Mouse (Mus musculus): ENCODE results near the gene Rabl2. TPM values are rescaled to one million over a fixed set of nuclear protein-coding genes. Genes with fewer than 3 reads are reported as not detected.

Rabl2 gene
- polyA plus RNA-seq, 1 experiment from 2014 or later, result 55.9 TPM

GRCm38 (mm10) chr15:89547824-89548601 is 43.7 kb downstream of the Rabl2 start:
- Histone ChIP-seq H3K27ac (no peak overlapping the region), H3K9ac (peak overlapping the region; percentile 46), H3K4me2 (peak overlapping the region; percentile 84), H3K36me3 (peaks cover 25% of the 10 kb centered on the region), H3K9me3 (replicated peaks) (no peaks in the 10 kb centered on the region), H3K4me3 (replicated peaks) (peak overlapping the region; percentile 44), H3K27me3 (peaks cover 29% of the 10 kb centered on the region), H3K4me1 (peaks cover 18% of the 10 kb centered on the region)
- ATAC-seq (replicated peaks; ENCODE audit: low FRiP score), result peak; percentile 85
- WGBS, result 17% methylated on average over 58 of the region's 58 CpGs

GRCm38 (mm10) chr15:89547321-89547720 is 44.4 kb downstream of the Rabl2 start:
- Histone ChIP-seq H3K9me3 (replicated peaks) (no peaks in the 10 kb centered on the region), H3K27ac (no peak overlapping the region), H3K4me3 (replicated peaks) (peak overlapping the region; percentile 44), H3K36me3 (peaks cover 28% of the 10 kb centered on the region), H3K27me3 (peaks cover 29% of the 10 kb centered on the region), H3K9ac (peak overlapping the region; percentile 46; the same call in 1 of the 2 replicates), H3K4me2 (peak overlapping the region; percentile 84), H3K4me1 (peaks cover 18% of the 10 kb centered on the region)
- 39% methylated on average over 8 of the region's 8 CpGs for WGBS
- peak; percentile 7 for ATAC-seq (replicated peaks; ENCODE audit: low FRiP score)

GRCm38 (mm10) chr15:89544171-89544570 is 47.6 kb downstream of the Rabl2 start:
- H3K4me1 ChIP-seq, result peaks cover 18% of the 10 kb centered on the region
- no peak overlapping the region for H3K27ac ChIP-seq
- peaks cover 20% of the 10 kb centered on the region for H3K36me3 ChIP-seq
- no peaks in the 10 kb centered on the region for H3K9me3 ChIP-seq (replicated peaks)
- H3K9ac ChIP-seq, result no peak overlapping the region
- WGBS, result 90% methylated on average over 7 of the region's 7 CpGs
- H3K27me3 ChIP-seq, result peaks cover 26% of the 10 kb centered on the region
- no peak for ATAC-seq (replicated peaks; ENCODE audit: low FRiP score)
- H3K4me3 ChIP-seq (replicated peaks), result no peak overlapping the region
- H3K4me2 ChIP-seq, result no peak overlapping the region

- Histone ChIP-seq H3K4me3 (replicated peaks) (no peak overlapping the region), H3K4me2 (no peak overlapping the region), H3K4me1 (peaks cover 2% of the 10 kb centered on the region; the same call in 1 of the 2 replicates), H3K36me3 (0 out of 2 replicates have a peak, but pooled peaks cover 7% of the 10 kb centered on the region), H3K9ac (no peak overlapping the region), H3K27ac (no peak overlapping the region), H3K27me3 (peaks cover 12% of the 10 kb centered on the region), H3K9me3 (replicated peaks) (no peaks in the 10 kb centered on the region)
- no peak for ATAC-seq (replicated peaks; ENCODE audit: low FRiP score)
- WGBS, result 89% methylated on average over 10 of the region's 10 CpGs
Observed at GRCm38 (mm10) chr15:89533843-89534207, 57.9 kb downstream of the Rabl2 start.

GRCm38 (mm10) chr15:89532924-89533842 is 58.5 kb downstream of the Rabl2 start:
- 0 out of 2 replicates have a peak, but pooled peaks cover 7% of the 10 kb centered on the region for H3K36me3 ChIP-seq
- peak overlapping the region; percentile 44 for H3K4me2 ChIP-seq
- no peak overlapping the region for H3K9ac ChIP-seq
- H3K4me3 ChIP-seq (replicated peaks), result no peak overlapping the region
- no peak overlapping the region for H3K27ac ChIP-seq
- ATAC-seq (replicated peaks; ENCODE audit: low FRiP score), result 0 out of 2 replicates have a peak, but pooled peaks have one; percentile 2
- 78% methylated on average over 23 of the region's 23 CpGs for WGBS
- H3K9me3 ChIP-seq (replicated peaks), result no peaks in the 10 kb centered on the region
- H3K27me3 ChIP-seq, result peaks cover 12% of the 10 kb centered on the region
- peaks cover 2% of the 10 kb centered on the region; the same call in 1 of the 2 replicates for H3K4me1 ChIP-seq

Other genes starting within 250 kb of the Rabl2 start
- gene Lmf2, start 236.3 kb downstream of the Rabl2 start, polyA plus RNA-seq (2015; fragmentation: Nextera tagmentation; extraction: Ambion mirVana), result 54.1 and 67.9 TPM in 2 replicates
- gene Ncaph2, start 236.2 kb downstream of the Rabl2 start, polyA plus RNA-seq (2015; fragmentation: Nextera tagmentation; extraction: Ambion mirVana), result 147 and 155 TPM in 2 replicates
- gene Sco2, start 218.1 kb downstream of the Rabl2 start, polyA plus RNA-seq (2015; fragmentation: Nextera tagmentation; extraction: Ambion mirVana), result 7.9 and 8.2 TPM in 2 replicates
- 1.3 and 1.4 TPM in 2 replicates for gene Tymp, start 214.9 kb downstream of the Rabl2 start, polyA plus RNA-seq (2015; fragmentation: Nextera tagmentation; extraction: Ambion mirVana)
- 0.82 and 0.83 TPM in 2 replicates for gene Odf3b, start 212.6 kb downstream of the Rabl2 start, polyA plus RNA-seq (2015; fragmentation: Nextera tagmentation; extraction: Ambion mirVana)
- not detected in 2 replicates for gene Klhdc7b, start 207.0 kb downstream of the Rabl2 start, polyA plus RNA-seq (2015; fragmentation: Nextera tagmentation; extraction: Ambion mirVana)
- gene Syce3, start 181.4 kb downstream of the Rabl2 start, polyA plus RNA-seq (2015; fragmentation: Nextera tagmentation; extraction: Ambion mirVana), result not detected in 2 replicates
- gene Cpt1b, start 166.1 kb downstream of the Rabl2 start, polyA plus RNA-seq (2015; fragmentation: Nextera tagmentation; extraction: Ambion mirVana), result 3.9 and 4.4 TPM in 2 replicates
- gene C730034F03Rik, start 162.3 kb downstream of the Rabl2 start, polyA plus RNA-seq (2015; fragmentation: Nextera tagmentation; extraction: Ambion mirVana), result 3.7 and 3.8 TPM in 2 replicates
- gene Gm44502, start 162.2 kb downstream of the Rabl2 start, polyA plus RNA-seq (2015; fragmentation: Nextera tagmentation; extraction: Ambion mirVana), result 0.15 TPM in 1 of 2 replicates, not detected in the other
- gene Chkb, start 162.0 kb downstream of the Rabl2 start, polyA plus RNA-seq (2015; fragmentation: Nextera tagmentation; extraction: Ambion mirVana), result 57.2 and 62.0 TPM in 2 replicates
- gene Mapk8ip2, start 138.0 kb downstream of the Rabl2 start, polyA plus RNA-seq (2015; fragmentation: Nextera tagmentation; extraction: Ambion mirVana), result 0.77 and 1.7 TPM in 2 replicates
- gene Arsa, start 114.5 kb downstream of the Rabl2 start, polyA plus RNA-seq (2015; fragmentation: Nextera tagmentation; extraction: Ambion mirVana), result 14.4 and 18.7 TPM in 2 replicates
- 1.8 and 2.2 TPM in 2 replicates for gene Shank3, start 92.3 kb downstream of the Rabl2 start, polyA plus RNA-seq (2015; fragmentation: Nextera tagmentation; extraction: Ambion mirVana)
- 0.22 and 0.27 TPM in 2 replicates for gene Acr, start 23.6 kb downstream of the Rabl2 start, polyA plus RNA-seq (2015; fragmentation: Nextera tagmentation; extraction: Ambion mirVana)
- gene Syt10, start 249.9 kb upstream of the Rabl2 start, polyA plus RNA-seq (2015; fragmentation: Nextera tagmentation; extraction: Ambion mirVana), result not detected in 2 replicates